Mouse (Mus musculus) testis, adult 2 months (tissue): ENCODE results near the gene Wsb2.

Source experiments
- CTCF ChIP-seq: fragments of 200-500 bp; IDR thresholded peaks from 2 replicates; pipeline ENCODE4 v1.5.1; 2012; ENCODE audit warnings: low read depth, mild to moderate bottlenecking, inconsistent platforms, low read length, moderate library complexity; ENCODE audit not compliant: control insufficient read depth, insufficient read depth, insufficient replicate concordance
- POLR2A ChIP-seq: fragments of 200-500 bp; IDR thresholded peaks from 2 replicates; pipeline ENCODE4 v1.6.1; 2012; ENCODE audit warnings: low read depth, mild to moderate bottlenecking, inconsistent platforms, low read length, moderate library complexity; ENCODE audit not compliant: control insufficient read depth

DNA sequence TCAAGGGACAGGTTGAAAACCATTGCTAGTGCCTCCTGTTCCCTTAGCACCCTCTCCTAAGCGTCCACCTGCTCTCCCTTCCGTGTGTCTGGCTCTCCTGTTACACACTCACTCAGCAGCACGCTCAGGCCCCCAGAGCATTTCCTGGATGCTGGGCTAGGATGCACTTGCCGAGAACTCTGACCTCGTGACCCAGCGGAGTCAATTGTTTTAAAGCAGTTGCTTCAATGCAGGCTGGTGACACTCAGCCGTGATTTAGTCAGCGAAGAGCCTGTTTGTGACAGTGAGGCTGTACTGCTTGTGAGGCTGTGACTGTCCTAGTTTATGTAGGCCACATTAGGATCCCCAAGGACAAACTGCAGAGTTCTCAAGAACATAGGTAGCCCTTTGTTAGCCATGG, 10.1 kb downstream of the Wsb2 start:
- TF ChIP-seq CTCF (no peak), POLR2A (no peak)
